Mouse (Mus musculus) urinary bladder, postnatal 0 days (tissue): Measurements from ENCODE around the gene Mxi1. TPM values are rescaled to one million over a fixed set of nuclear protein-coding genes. Genes with fewer than 3 reads are reported as not detected.

ENCODE experiments used
- polyA plus RNA-seq: library from polyadenylated mRNA; unstranded; fragments of >200 nt; fragmentation: Nextera tagmentation; extraction: Ambion mirVana; gene quantifications from 2 replicates; pipeline ENCODE4 v1.2.1, GENCODE M21; 2015

Gene Mxi1
- 25.8 and 27.3 TPM in 2 replicates for polyA plus RNA-seq

GRCm38 (mm10) chr19:53310348-53310747 lies at the start of gene Mxi1:
Mxi1 (plus strand) TSS chr19:53310518.

GRCm38 (mm10) chr19:53371666-53372065 lies 61.3 kb downstream of the Mxi1 start, which contains the start of gene Gm10197:
Gm10197 (minus strand) TSS chr19:53371766.

GRCm38 (mm10) chr19:53390495-53391007 lies 80.2 kb downstream of the Mxi1 start, which contains the start of gene Smndc1:
Smndc1 (minus strand) TSS chr19:53390578.

Other genes with a start within 250 kb of the Mxi1 start
- 99.6 and 116 TPM in 2 replicates for gene Add3, start 170.1 kb upstream of the Mxi1 start, polyA plus RNA-seq
- gene Gm10197, start 61.2 kb downstream of the Mxi1 start, polyA plus RNA-seq, result not detected in 2 replicates
- 23.6 and 32.1 TPM in 2 replicates for gene Smndc1, start 80.1 kb downstream of the Mxi1 start, polyA plus RNA-seq
- gene Dusp5, start 218.6 kb downstream of the Mxi1 start, polyA plus RNA-seq, result 8.9 and 10.0 TPM in 2 replicates